Mouse (Mus musculus): ENCODE data around the gene Smcr8. TPM values are rescaled to one million over a fixed set of nuclear protein-coding genes. Genes with fewer than 3 reads are reported as not detected.

The Smcr8 gene
- 9.2 TPM for polyA plus RNA-seq (2012; fragmentation: generic; extraction: Trizol)
- long read RNA-seq, experiment 1, partial matches to known transcripts = 0 of 5 reads
- long read RNA-seq, experiment 1, other reads (novel, unspliced or antisense) = 5 of 5 reads
- long read RNA-seq, experiment 2, full-length matches to known transcripts = 11 of 15 reads
- long read RNA-seq, experiment 2, partial matches to known transcripts = 0 of 15 reads
- long read RNA-seq, experiment 2, other reads (novel, unspliced or antisense) = 4 of 15 reads

GRCm38 (mm10) chr11:60776829-60777740 lies at the start of gene Smcr8, which contains the start of gene Top3a:
Gene Smcr8, plus strand, starts transcription at chr11:60777524.
Gene Top3a, minus strand, starts transcription at chr11:60777365.
- Histone ChIP-seq H3K4me3 (ENCODE audit: insufficient read depth, poor library complexity, severe bottlenecking) (peak within 1 kb of the TSS; percentile 99), H3K27me3 (ENCODE audit: control insufficient read depth, insufficient read depth, insufficient read length) (no peaks in the 10 kb centered on the region), H3K79me2 (ENCODE audit: control insufficient read depth, insufficient read depth) (peaks cover 94% of the 10 kb centered on the region), H3K79me3 (ENCODE audit: low read depth) (peaks cover 76% of the 10 kb centered on the region), H3K36me3 (ENCODE audit: control insufficient read depth, insufficient read depth) (peaks cover 34% of the 10 kb centered on the region), H3ac (ENCODE audit: control insufficient read depth, insufficient read length, low read depth) (peak within 1 kb of the TSS; percentile 78)
- TF ChIP-seq MAX (IDR thresholded peaks at IDR 0.05) (peak; percentile 80), CEBPB (IDR thresholded peaks at IDR 0.05; ENCODE audit: low read depth) (no peak), CTCF (IDR thresholded peaks at IDR 0.05; ENCODE audit: control insufficient read depth, insufficient read depth, insufficient read length) (no peak), MYOG (IDR thresholded peaks at IDR 0.05; ENCODE audit: control insufficient read depth, extremely low read depth, insufficient read length) (no peak), FOSL1 (IDR thresholded peaks at IDR 0.05; ENCODE audit: insufficient read depth, low read length, poor library complexity, severe bottlenecking) (no peak), MYOD1 (IDR thresholded peaks at IDR 0.05; ENCODE audit: control insufficient read depth, insufficient read length, low read depth) (no peak), USF1 (IDR thresholded peaks at IDR 0.05; ENCODE audit: low read depth) (peak; percentile 98)

GRCm38 (mm10) chr11:60728260-60728761 lies 49.0 kb upstream of the Smcr8 start, which contains the start of gene Mief2:
Gene Mief2, plus strand, starts transcription at chr11:60728398.
- Histone ChIP-seq H3K36me3 (ENCODE audit: control insufficient read depth, insufficient read depth) (peaks cover 11% of the 10 kb centered on the region), H3K79me3 (ENCODE audit: low read depth) (peaks cover 15% of the 10 kb centered on the region), H3ac (ENCODE audit: control insufficient read depth, insufficient read length, low read depth) (peak within 1 kb of the TSS; percentile 86), H3K4me3 (ENCODE audit: insufficient read depth, poor library complexity, severe bottlenecking) (peak within 1 kb of the TSS; percentile 57), H3K79me2 (ENCODE audit: control insufficient read depth, insufficient read depth) (peaks cover 26% of the 10 kb centered on the region), H3K27me3 (ENCODE audit: control insufficient read depth, insufficient read depth, insufficient read length) (no peaks in the 10 kb centered on the region)
- no peak for TF ChIP-seq MYOD1 (IDR thresholded peaks at IDR 0.05; ENCODE audit: control insufficient read depth, insufficient read length, low read depth)
- peak; percentile 86 for TF ChIP-seq MAX (IDR thresholded peaks at IDR 0.05)
- no peak for TF ChIP-seq CEBPB (IDR thresholded peaks at IDR 0.05; ENCODE audit: low read depth)
- no peak for TF ChIP-seq FOSL1 (IDR thresholded peaks at IDR 0.05; ENCODE audit: insufficient read depth, low read length, poor library complexity, severe bottlenecking)
- TF ChIP-seq USF1 (IDR thresholded peaks at IDR 0.05; ENCODE audit: low read depth) = peak; percentile 96

DNA sequence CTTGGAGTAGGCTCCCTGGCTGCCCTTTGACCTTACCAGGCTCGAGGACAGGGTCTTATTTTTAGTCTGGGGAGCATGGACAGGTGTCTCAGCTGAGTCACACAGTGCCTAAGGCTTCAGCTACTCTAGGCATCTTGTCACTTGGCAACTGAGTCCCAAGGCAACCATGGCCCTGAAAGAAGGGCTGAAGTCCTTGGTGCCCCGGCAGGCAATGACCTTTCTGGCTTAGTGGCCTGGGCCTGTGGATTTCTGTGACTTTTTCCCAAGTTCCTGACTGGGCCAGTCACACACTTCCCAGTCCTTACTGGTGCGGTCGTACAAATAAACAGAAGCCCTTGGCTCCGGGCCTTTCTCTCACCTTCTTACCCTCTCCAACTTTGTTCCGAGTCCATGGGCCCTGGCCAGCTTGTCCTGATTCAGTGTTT lies 48.1 kb upstream of the Smcr8 start:
- TF ChIP-seq FOSL1 (IDR thresholded peaks at IDR 0.05; ENCODE audit: insufficient read depth, low read length, poor library complexity, severe bottlenecking) (no peak), CTCF (IDR thresholded peaks at IDR 0.05; ENCODE audit: control insufficient read depth, insufficient read depth, insufficient read length) (no peak), MYOG (IDR thresholded peaks at IDR 0.05; ENCODE audit: control insufficient read depth, extremely low read depth, insufficient read length) (no peak), MYOD1 (IDR thresholded peaks at IDR 0.05; ENCODE audit: control insufficient read depth, insufficient read length, low read depth) (no peak), MAX (IDR thresholded peaks at IDR 0.05) (no peak), CEBPB (IDR thresholded peaks at IDR 0.05; ENCODE audit: low read depth) (no peak), USF1 (IDR thresholded peaks at IDR 0.05; ENCODE audit: low read depth) (no peak)
- peak overlapping the region; percentile 22 for H3ac ChIP-seq (ENCODE audit: control insufficient read depth, insufficient read length, low read depth)
- no peaks in the 10 kb centered on the region for H3K27me3 ChIP-seq (ENCODE audit: control insufficient read depth, insufficient read depth, insufficient read length)
- peaks cover 11% of the 10 kb centered on the region for H3K36me3 ChIP-seq (ENCODE audit: control insufficient read depth, insufficient read depth)
- H3K4me3 ChIP-seq (ENCODE audit: insufficient read depth, poor library complexity, severe bottlenecking) = peak overlapping the region; percentile 51
- peaks cover 26% of the 10 kb centered on the region for H3K79me2 ChIP-seq (ENCODE audit: control insufficient read depth, insufficient read depth)
- peaks cover 15% of the 10 kb centered on the region for H3K79me3 ChIP-seq (ENCODE audit: low read depth)

GRCm38 (mm10) chr11:60730169-60730568 lies 47.2 kb upstream of the Smcr8 start:
- peaks cover 23% of the 10 kb centered on the region for H3K79me2 ChIP-seq (ENCODE audit: control insufficient read depth, insufficient read depth)

DNA sequence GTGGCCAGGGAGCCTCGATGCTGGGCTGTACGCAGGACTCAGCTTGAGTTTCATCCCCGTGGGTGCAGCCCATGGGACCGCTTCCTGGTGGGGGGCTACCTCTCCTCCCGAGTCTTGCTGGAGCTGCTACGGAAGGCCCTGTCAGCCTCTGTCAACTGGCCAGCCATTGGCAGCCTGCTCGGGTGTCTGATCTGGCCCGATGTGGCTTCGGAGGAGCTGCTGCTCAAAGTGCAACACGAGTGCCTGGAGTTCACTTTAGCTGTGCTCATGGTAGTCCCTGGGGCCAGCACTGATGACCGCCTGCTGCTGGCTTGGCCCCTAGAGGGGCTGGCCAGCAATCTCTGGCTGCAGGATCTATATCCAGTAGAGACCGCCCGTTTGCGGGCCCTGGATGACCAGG lies 46.1 kb upstream of the Smcr8 start:
- Histone ChIP-seq H3K36me3 (ENCODE audit: control insufficient read depth, insufficient read depth) (peaks cover 11% of the 10 kb centered on the region), H3K79me3 (ENCODE audit: low read depth) (peaks cover 3% of the 10 kb centered on the region), H3ac (ENCODE audit: control insufficient read depth, insufficient read length, low read depth) (no peak overlapping the region), H3K79me2 (ENCODE audit: control insufficient read depth, insufficient read depth) (peaks cover 12% of the 10 kb centered on the region), H3K27me3 (ENCODE audit: control insufficient read depth, insufficient read depth, insufficient read length) (no peaks in the 10 kb centered on the region), H3K4me3 (ENCODE audit: insufficient read depth, poor library complexity, severe bottlenecking) (no peak overlapping the region)
- TF ChIP-seq USF1 (IDR thresholded peaks at IDR 0.05; ENCODE audit: low read depth) (no peak), FOSL1 (IDR thresholded peaks at IDR 0.05; ENCODE audit: insufficient read depth, low read length, poor library complexity, severe bottlenecking) (no peak)

More at GRCm38 (mm10) chr11:60730169-60730568, 47.2 kb upstream of the Smcr8 start:
- H3K36me3 ChIP-seq (ENCODE audit: control insufficient read depth, insufficient read depth) = peaks cover 11% of the 10 kb centered on the region
- H3ac ChIP-seq (ENCODE audit: control insufficient read depth, insufficient read length, low read depth) = no peak overlapping the region
- H3K27me3 ChIP-seq (ENCODE audit: control insufficient read depth, insufficient read depth, insufficient read length) = no peaks in the 10 kb centered on the region
- H3K4me3 ChIP-seq (ENCODE audit: insufficient read depth, poor library complexity, severe bottlenecking) = no peak overlapping the region
- no peak for TF ChIP-seq CEBPB (IDR thresholded peaks at IDR 0.05; ENCODE audit: low read depth)
- no peak for TF ChIP-seq MAX (IDR thresholded peaks at IDR 0.05)
- no peak for TF ChIP-seq USF1 (IDR thresholded peaks at IDR 0.05; ENCODE audit: low read depth)
- TF ChIP-seq MYOG (IDR thresholded peaks at IDR 0.05; ENCODE audit: control insufficient read depth, extremely low read depth, insufficient read length) = no peak
- TF ChIP-seq FOSL1 (IDR thresholded peaks at IDR 0.05; ENCODE audit: insufficient read depth, low read length, poor library complexity, severe bottlenecking) = no peak
- TF ChIP-seq CTCF (IDR thresholded peaks at IDR 0.05; ENCODE audit: control insufficient read depth, insufficient read depth, insufficient read length) = no peak
- TF ChIP-seq MYOD1 (IDR thresholded peaks at IDR 0.05; ENCODE audit: control insufficient read depth, insufficient read length, low read depth) = no peak
- H3K79me3 ChIP-seq (ENCODE audit: low read depth) = peaks cover 10% of the 10 kb centered on the region

Measured in C2C12 (cell line).